Mouse (Mus musculus) stomach, embryonic 14.5 days (tissue): ENCODE data around the gene Dixdc1. TPM values are rescaled to one million over a fixed set of nuclear protein-coding genes. Genes with fewer than 3 reads are reported as not detected.

ENCODE experiments used
- ATAC-seq: fragments of 200-750 bp; cut with Nextera tagmentation; 2 replicates; pipeline ENCODE4 v1.8.0; 2017; ENCODE audit warnings: low read depth, moderate TSS enrichment; ENCODE audit not compliant: insufficient number of reproducible peaks, insufficient read depth, low FRiP score
- H3K27ac ChIP-seq: fragments of 300-500 bp; sonication (generic); 2 replicates; pipeline ENCODE4 v1.5.1; 2014; ENCODE audit warnings: mild to moderate bottlenecking, low read length, moderate library complexity, mixed read lengths
- H3K27me3 ChIP-seq: fragments of 300-500 bp; sonication (generic); 2 replicates; pipeline ENCODE4 v1.6.1; 2014; ENCODE audit warnings: low read length, control low read depth, mixed read lengths; ENCODE audit not compliant: control insufficient read depth, insufficient read depth
- H3K36me3 ChIP-seq: fragments of 300-500 bp; sonication (generic); 2 replicates; pipeline ENCODE4 v1.6.1; 2014; ENCODE audit warnings: mild to moderate bottlenecking, control low read depth, low read length, moderate library complexity, mixed read lengths; ENCODE audit not compliant: control insufficient read depth, insufficient read depth
- H3K4me1 ChIP-seq: fragments of 300-500 bp; sonication (generic); 2 replicates; pipeline ENCODE4 v1.6.1; 2014; ENCODE audit warnings: low read length, control low read depth, mixed read lengths; ENCODE audit not compliant: control insufficient read depth, insufficient read depth
- H3K4me2 ChIP-seq: fragments of 300-500 bp; sonication (generic); replicated peaks from 2 replicates; pipeline ENCODE4 v1.6.1; 2014; ENCODE audit warnings: low read depth, low read length, control low read depth
- H3K4me3 ChIP-seq: fragments of 300-500 bp; sonication (generic); 2 replicates; pipeline ENCODE4 v1.5.1; 2014; ENCODE audit warnings: low read depth, low read length, control low read depth
- H3K9ac ChIP-seq: fragments of 300-500 bp; sonication (generic); replicated peaks from 2 replicates; pipeline ENCODE4 v1.6.1; 2014; ENCODE audit warnings: low read depth, mild to moderate bottlenecking, control low read depth, low read length, moderate library complexity, mixed read lengths
- H3K9me3 ChIP-seq: fragments of 300-500 bp; sonication (generic); 2 replicates; pipeline ENCODE4 v1.6.1; 2016; ENCODE audit warnings: low read depth, low read length, control low read depth; ENCODE audit not compliant: control insufficient read depth
- WGBS: fragments of 180-500 bp; shearing (Covaris S2); extraction: QIAGEN DNeasy Blood & Tissue Kit; methylation state at CpG from one replicate; pipeline ENCODE4 v1.1.7; 2014; 5-methylcytosine and 5-hydroxymethylcytosine counted together
- polyA plus RNA-seq: library from polyadenylated mRNA; unstranded; fragments of >200 nt; fragmentation: Nextera tagmentation; extraction: Ambion mirVana; gene quantifications from 2 replicates; pipeline ENCODE4 v1.2.1, GENCODE M21; 2014

Gene Dixdc1
- polyA plus RNA-seq, 1 experiment from 2014 or later, result 12.7 TPM

DNA sequence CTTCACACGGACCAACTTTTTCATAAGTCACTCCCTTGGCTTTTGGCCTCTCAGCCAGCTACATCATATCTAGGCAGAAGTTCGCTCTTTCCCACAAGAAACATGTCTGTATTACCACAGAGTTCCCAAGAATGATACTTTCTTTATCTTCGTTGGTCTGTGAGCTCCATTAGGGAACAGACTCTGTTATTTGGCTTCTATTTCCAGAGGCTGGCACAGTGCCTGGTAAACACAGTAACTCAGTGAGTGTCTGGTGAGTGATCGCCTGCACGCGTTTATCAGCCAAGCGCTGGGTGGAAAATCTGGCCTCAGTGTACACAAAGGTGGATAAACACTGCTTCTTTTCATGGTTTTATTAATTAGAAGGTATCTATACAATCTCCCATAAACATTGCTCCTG, 15.9 kb downstream of the Dixdc1 start:
- H3K4me1 ChIP-seq, result peaks cover 11% of the 10 kb centered on the region; the same call in 1 of the 2 replicates
- no peaks in the 10 kb centered on the region for H3K27me3 ChIP-seq
- WGBS, result 33% methylated on average over 7 of the region's 7 CpGs
- ATAC-seq, result no peak
- no peak overlapping the region for H3K4me3 ChIP-seq
- no peak overlapping the region for H3K9ac ChIP-seq
- H3K4me2 ChIP-seq, result no peak overlapping the region
- peak overlapping the region; percentile 48; the same call in 1 of the 2 replicates for H3K27ac ChIP-seq
- no peaks in the 10 kb centered on the region for H3K9me3 ChIP-seq
- H3K36me3 ChIP-seq, result no peaks in the 10 kb centered on the region

DNA sequence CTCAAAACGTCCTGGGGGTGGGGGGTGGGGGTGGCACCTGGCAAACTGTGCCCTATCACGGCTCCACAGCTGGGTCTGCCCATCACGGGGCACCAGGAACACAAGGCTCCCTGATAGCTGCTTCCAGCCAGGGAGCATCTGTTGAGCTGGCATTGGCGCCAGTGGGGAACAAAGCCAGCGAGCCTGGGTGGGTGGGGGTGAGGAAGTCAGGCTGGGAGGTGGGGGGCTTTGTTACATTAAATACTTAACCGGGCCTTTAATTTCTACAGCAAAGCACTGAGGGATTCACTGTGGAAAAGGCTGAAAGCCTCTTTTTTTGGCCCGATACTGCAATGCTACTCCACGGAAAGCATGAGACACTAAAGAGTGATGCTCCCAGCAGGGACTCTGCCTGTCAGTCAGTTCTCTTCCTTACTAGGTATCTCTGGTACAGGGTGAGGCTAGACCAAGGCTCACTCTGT, 16.8 kb downstream of the Dixdc1 start:
- no peak overlapping the region for H3K9ac ChIP-seq
- H3K4me3 ChIP-seq, result no peak overlapping the region
- no peaks in the 10 kb centered on the region for H3K27me3 ChIP-seq
- H3K27ac ChIP-seq, result no peak overlapping the region
- no peak overlapping the region for H3K4me2 ChIP-seq
- no peak for ATAC-seq
- no peaks in the 10 kb centered on the region for H3K36me3 ChIP-seq
- H3K4me1 ChIP-seq, result peaks cover 11% of the 10 kb centered on the region; the same call in 1 of the 2 replicates
- 52% methylated on average over 8 of the region's 8 CpGs for WGBS
- H3K9me3 ChIP-seq, result no peaks in the 10 kb centered on the region

DNA sequence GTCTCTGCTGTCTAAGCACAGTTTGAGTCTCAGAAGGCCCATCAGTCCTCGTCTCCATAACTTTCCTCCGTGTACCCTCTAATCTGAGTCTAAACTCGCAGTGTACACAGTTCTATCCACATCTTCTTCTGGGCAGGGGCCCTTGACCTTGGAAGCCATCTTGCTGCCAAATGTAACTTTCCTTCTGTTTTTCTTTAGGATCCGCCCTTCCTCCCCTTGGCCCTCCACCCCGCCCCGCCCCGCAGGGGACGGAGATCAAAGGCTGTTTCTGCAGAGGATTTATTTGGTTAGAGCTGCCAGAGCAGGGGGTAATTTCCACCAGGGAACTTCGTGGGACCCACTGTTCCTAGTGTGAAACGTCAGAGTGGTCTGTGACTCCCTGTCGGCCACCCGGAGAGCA, 18.3 kb downstream of the Dixdc1 start:
- no peaks in the 10 kb centered on the region for H3K9me3 ChIP-seq
- no peak for ATAC-seq
- no peak overlapping the region for H3K4me2 ChIP-seq
- 26% methylated on average over 12 of the region's 12 CpGs for WGBS
- H3K9ac ChIP-seq, result no peak overlapping the region
- H3K36me3 ChIP-seq, result no peaks in the 10 kb centered on the region
- no peaks in the 10 kb centered on the region for H3K27me3 ChIP-seq
- H3K4me3 ChIP-seq, result no peak overlapping the region
- H3K4me1 ChIP-seq, result peaks cover 11% of the 10 kb centered on the region; the same call in 1 of the 2 replicates
- H3K27ac ChIP-seq, result no peak overlapping the region

DNA sequence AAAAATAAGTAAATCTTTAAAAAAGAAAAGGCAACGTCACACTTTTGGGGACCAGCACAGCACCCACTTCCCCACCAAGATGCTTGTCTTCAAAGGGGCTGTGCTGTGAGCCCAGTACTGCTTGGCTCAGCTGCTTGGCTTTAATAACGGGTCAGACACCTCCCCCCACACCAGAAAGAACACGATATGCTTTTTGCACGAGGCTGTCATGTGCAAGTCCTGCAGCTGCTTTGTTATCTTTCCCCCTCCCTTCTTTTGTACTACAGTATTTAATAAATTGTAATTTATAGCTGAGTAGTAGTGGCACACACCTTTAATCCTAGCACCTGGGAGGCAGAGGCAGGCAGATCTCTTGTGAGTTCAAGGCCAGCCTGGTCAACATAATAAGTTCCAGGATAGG, 20.4 kb downstream of the Dixdc1 start:
- H3K4me2 ChIP-seq, result no peak overlapping the region
- H3K36me3 ChIP-seq, result no peaks in the 10 kb centered on the region
- H3K27ac ChIP-seq, result no peak overlapping the region
- ATAC-seq, result no peak
- WGBS, result 73% methylated on average over 4 of the region's 4 CpGs
- no peaks in the 10 kb centered on the region for H3K9me3 ChIP-seq
- H3K27me3 ChIP-seq, result no peaks in the 10 kb centered on the region
- H3K4me3 ChIP-seq, result no peak overlapping the region
- H3K4me1 ChIP-seq, result peaks cover 11% of the 10 kb centered on the region; the same call in 1 of the 2 replicates
- no peak overlapping the region for H3K9ac ChIP-seq

DNA sequence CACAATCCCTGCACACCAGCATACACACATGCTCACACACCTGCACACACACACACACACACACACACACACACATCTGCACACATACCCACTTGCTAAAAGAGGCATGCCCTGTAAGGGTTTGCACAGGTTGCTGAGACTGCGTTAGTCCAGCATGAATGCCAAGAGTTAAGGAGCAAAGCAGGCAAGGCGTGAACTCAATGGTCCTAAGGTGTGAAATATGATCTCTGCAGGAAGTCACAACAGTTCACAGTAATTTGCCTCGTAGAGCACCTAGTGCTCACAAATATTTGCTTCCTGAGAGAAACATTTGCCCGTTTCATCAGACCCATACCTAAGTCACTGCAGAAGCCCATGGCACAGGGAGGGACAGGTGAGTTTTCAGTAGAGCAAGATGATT, 25.1 kb downstream of the Dixdc1 start:
- no peak for ATAC-seq
- Histone ChIP-seq H3K4me2 (no peak overlapping the region), H3K4me3 (no peak overlapping the region), H3K9me3 (no peaks in the 10 kb centered on the region), H3K4me1 (no peaks in the 10 kb centered on the region), H3K9ac (no peak overlapping the region), H3K27me3 (no peaks in the 10 kb centered on the region), H3K27ac (no peak overlapping the region), H3K36me3 (no peaks in the 10 kb centered on the region)
- 41% methylated on average over 4 of the region's 4 CpGs for WGBS

DNA sequence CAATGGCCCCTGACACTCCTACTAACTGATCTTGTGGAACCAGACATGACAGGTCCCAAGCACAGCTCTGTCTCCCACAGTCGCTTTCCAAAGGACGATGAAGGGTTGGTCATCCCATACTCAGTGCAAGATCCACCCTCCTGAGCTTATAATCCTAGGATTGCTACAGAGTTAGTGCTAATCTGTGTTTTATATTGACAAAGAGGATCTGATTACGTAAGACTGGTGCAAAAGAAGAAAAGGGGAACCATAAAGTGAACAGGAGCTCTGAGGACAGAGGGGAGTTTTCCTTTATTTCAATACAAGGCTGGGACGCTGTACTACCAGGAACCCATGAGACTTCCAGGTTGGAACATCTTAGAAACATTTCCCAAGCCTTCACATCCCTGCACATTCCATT, 28.0 kb downstream of the Dixdc1 start:
- H3K27me3 ChIP-seq, result no peaks in the 10 kb centered on the region
- WGBS, result 83% methylated on average over 4 of the region's 4 CpGs
- H3K9ac ChIP-seq, result no peak overlapping the region
- H3K4me1 ChIP-seq, result no peaks in the 10 kb centered on the region
- H3K36me3 ChIP-seq, result no peaks in the 10 kb centered on the region
- no peak overlapping the region for H3K4me2 ChIP-seq
- no peak overlapping the region for H3K27ac ChIP-seq
- no peak overlapping the region for H3K4me3 ChIP-seq
- no peaks in the 10 kb centered on the region for H3K9me3 ChIP-seq
- ATAC-seq, result no peak

DNA sequence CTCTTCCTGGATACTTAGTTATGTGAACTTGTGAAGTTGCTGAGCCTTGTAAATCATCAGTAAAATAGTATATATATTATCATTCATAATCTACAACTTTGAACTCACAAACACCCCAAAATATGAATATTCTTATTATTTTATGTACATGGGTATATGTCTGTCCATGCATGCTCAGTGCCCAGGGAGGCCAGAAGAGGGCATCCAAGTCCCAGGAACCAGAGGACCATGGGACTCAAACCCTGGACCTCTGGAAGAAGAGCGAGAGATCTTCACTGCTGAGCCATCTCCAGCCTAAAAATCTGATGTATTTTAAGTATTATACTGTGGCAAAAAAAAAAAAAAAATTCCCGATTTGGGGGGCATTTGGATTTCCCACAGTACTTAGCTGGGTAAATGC, 30.2 kb downstream of the Dixdc1 start:
- Histone ChIP-seq H3K4me3 (no peak overlapping the region), H3K4me2 (no peak overlapping the region), H3K27me3 (no peaks in the 10 kb centered on the region), H3K9me3 (no peaks in the 10 kb centered on the region), H3K27ac (no peak overlapping the region), H3K9ac (no peak overlapping the region), H3K36me3 (no peaks in the 10 kb centered on the region), H3K4me1 (no peaks in the 10 kb centered on the region)
- no peak for ATAC-seq
- 30% methylated on average over 2 of the region's 2 CpGs for WGBS

DNA sequence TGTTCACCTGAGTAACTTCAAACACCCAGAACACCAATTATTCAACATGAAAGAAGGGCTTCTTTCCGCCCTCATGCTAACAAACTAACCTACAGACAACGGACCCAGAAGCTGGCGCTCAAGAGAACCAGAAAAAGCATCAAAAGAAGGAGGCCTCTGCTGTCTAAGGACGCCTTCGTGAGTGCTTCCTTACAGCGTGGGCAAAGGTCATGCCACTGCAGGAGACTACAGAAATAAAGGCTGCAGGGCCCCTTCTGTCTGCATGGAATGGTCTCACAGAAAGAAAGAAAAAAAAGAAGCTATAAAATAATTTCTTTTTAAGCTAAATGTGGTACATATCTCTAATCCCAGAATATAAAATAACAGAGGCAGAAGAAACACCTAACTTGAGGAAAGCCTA, 34.4 kb downstream of the Dixdc1 start:
- no peak for ATAC-seq

More for the DNA sequence above, 34.4 kb downstream of the Dixdc1 start:
- no peaks in the 10 kb centered on the region for H3K27me3 ChIP-seq
- no peaks in the 10 kb centered on the region for H3K9me3 ChIP-seq
- WGBS, result 60% methylated on average over 6 of the region's 6 CpGs
- no peak overlapping the region for H3K9ac ChIP-seq
- H3K4me3 ChIP-seq, result no peak overlapping the region
- no peak overlapping the region for H3K4me2 ChIP-seq
- no peaks in the 10 kb centered on the region for H3K36me3 ChIP-seq
- no peak overlapping the region for H3K27ac ChIP-seq
- no peaks in the 10 kb centered on the region for H3K4me1 ChIP-seq
